Mouse (Mus musculus) limb, embryonic 12.5 days (tissue): ENCODE results near the gene Specc1. TPM values are rescaled to one million over a fixed set of nuclear protein-coding genes. Genes with fewer than 3 reads are reported as not detected.

Experiments used
- ATAC-seq: fragments of 200-750 bp; cut with Nextera tagmentation; 2 replicates; pipeline ENCODE4 v1.8.0; 2017; ENCODE audit warnings: low read depth, moderate TSS enrichment; ENCODE audit not compliant: insufficient number of reproducible peaks, insufficient read depth, low FRiP score, low TSS enrichment
- H3K27ac ChIP-seq: fragments of 300-500 bp; sonication (generic); 2 replicates; pipeline ENCODE4 v1.5.1; 2016; ENCODE audit warnings: mild to moderate bottlenecking, moderate library complexity
- H3K27me3 ChIP-seq: fragments of 300-500 bp; sonication (generic); 2 replicates; pipeline ENCODE4 v1.6.1; 2016; ENCODE audit warnings: mild to moderate bottlenecking, moderate library complexity
- H3K36me3 ChIP-seq: fragments of 300-500 bp; sonication (generic); 2 replicates; pipeline ENCODE4 v1.6.1; 2016; ENCODE audit warnings: mild to moderate bottlenecking, moderate library complexity
- H3K4me1 ChIP-seq: fragments of 300-500 bp; sonication (generic); replicated peaks from 2 replicates; pipeline ENCODE4 v1.6.1; 2016
- H3K4me2 ChIP-seq: fragments of 300-500 bp; sonication (generic); 2 replicates; pipeline ENCODE4 v1.6.1; 2016; ENCODE audit warnings: mild to moderate bottlenecking, moderate library complexity
- H3K4me3 ChIP-seq: fragments of 300-500 bp; sonication (generic); replicated peaks from 2 replicates; pipeline ENCODE4 v1.5.1; 2016; ENCODE audit warnings: mild to moderate bottlenecking
- H3K9ac ChIP-seq: fragments of 300-500 bp; sonication (generic); replicated peaks from 2 replicates; pipeline ENCODE4 v1.6.1; 2016; ENCODE audit warnings: mild to moderate bottlenecking, moderate library complexity
- H3K9me3 ChIP-seq: fragments of 300-500 bp; sonication (generic); 2 replicates; pipeline ENCODE4 v1.6.1; 2016; ENCODE audit warnings: mild to moderate bottlenecking, moderate library complexity
- WGBS: fragments of 180-500 bp; shearing (Covaris S2); methylation state at CpG from one replicate; pipeline ENCODE4 v1.1.7; 2016; 5-methylcytosine and 5-hydroxymethylcytosine counted together
- polyA plus RNA-seq: library from polyadenylated mRNA; unstranded; fragments of >200 nt; fragmentation: Nextera tagmentation; extraction: Ambion mirVana; gene quantifications from 2 replicates; pipeline ENCODE4 v1.2.1, GENCODE M21; 2016

The Specc1 gene
- polyA plus RNA-seq, 1 experiment from 2014 or later, result 16.4 TPM

DNA sequence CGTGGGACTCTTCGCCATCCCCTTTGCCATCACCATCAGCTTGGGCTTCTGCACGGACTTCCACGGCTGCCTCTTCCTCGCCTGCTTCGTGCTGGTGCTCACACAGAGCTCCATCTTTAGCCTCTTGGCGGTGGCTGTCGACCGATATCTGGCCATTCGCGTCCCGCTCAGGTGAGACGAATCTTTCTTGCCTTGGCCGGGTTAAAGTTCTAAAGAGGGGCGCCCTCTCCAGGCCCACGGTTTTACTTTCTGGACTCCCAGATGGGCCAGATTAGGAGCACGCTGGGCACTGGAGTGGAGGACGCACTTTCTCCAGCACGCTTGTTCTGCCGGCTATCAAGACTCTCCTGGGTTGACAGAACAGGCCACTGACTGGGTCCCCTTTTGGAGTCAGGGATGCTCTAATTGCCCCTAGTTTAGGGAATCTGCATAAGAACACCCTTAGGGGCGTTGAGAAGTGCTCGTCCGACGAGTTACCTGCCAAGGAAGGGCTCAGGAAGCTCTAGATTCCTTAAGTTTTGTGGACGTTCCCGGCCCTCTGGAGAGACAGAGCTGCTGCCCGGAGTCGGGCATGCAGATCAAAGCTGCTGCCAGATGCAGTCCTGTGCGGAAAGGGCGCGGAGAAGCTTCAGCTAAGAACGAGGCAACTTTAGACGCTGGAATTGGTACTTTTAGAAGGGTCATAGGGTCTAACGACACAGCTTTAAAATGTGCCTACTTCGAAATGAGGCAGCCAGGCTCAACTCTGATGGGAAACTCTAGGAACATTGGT, 292.9 kb downstream of the Specc1 start:
- 1% methylated on average over 35 of the region's 35 CpGs for WGBS
- Histone ChIP-seq H3K36me3 (no peaks in the 10 kb centered on the region), H3K27me3 (peaks cover 20% of the 10 kb centered on the region), H3K27ac (peak overlapping the region; percentile 45; the same call in 1 of the 2 replicates), H3K9ac (peak overlapping the region; percentile 58), H3K4me1 (peaks cover 39% of the 10 kb centered on the region), H3K4me2 (peak overlapping the region; percentile 98), H3K4me3 (peak overlapping the region; percentile 68), H3K9me3 (peaks cover 8% of the 10 kb centered on the region; the same call in 1 of the 2 replicates)
- ATAC-seq, result no peak; the same call in 1 of the 2 replicates

DNA sequence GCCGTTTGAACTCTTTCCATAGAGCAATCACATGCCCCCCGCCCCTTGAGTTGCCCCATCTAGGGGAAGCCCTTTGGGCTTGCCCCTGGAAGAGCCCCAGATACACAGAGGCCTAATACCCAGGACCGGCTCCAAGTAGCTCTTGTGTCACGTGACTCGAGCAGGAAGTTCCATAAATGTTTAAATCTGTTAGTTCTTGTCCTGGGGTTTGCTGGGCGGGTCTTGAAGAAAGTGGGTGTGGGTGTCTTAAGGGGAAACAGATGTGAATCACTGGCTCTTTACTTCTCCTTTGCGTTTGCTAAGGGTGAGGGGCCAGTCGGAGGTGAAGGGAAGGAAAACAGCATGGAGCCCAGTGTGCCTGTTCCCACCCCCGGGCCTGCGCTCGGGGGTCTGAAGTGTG, 294.5 kb downstream of the Specc1 start:
- Histone ChIP-seq H3K9ac (no peak overlapping the region; the same call in 1 of the 2 replicates), H3K4me2 (peak overlapping the region; percentile 98), H3K4me3 (0 out of 2 replicates have a peak overlapping the region, but pooled peaks have one; percentile 68), H3K36me3 (no peaks in the 10 kb centered on the region), H3K27me3 (peaks cover 20% of the 10 kb centered on the region), H3K9me3 (no peaks in the 10 kb centered on the region), H3K27ac (peak overlapping the region; percentile 81), H3K4me1 (peaks cover 39% of the 10 kb centered on the region)
- 13% methylated on average over 11 of the region's 11 CpGs for WGBS
- ATAC-seq, result peak; percentile 61

DNA sequence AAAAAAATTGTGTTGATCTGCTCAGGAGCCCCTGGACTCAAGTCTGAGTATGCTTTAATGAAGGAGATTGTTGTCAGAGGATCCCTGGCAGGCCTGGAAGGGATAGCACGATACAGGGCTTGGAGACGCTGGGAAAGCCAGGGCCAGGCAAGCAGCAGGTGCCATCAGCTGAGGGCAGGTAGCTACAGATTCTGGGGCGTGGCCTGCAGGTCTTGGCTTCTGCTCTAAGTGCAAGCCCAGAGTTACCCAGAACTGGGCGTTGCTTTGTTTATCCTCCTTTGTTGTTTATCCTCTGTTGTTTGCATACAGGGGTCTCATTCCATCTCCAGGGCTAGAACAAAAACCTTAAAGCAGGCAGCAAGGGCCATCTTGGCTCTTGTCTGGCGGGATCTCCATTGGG, 296.8 kb downstream of the Specc1 start:
- ATAC-seq, result no peak
- no peak overlapping the region for H3K4me3 ChIP-seq
- WGBS, result 76% methylated on average over 5 of the region's 5 CpGs

DNA sequence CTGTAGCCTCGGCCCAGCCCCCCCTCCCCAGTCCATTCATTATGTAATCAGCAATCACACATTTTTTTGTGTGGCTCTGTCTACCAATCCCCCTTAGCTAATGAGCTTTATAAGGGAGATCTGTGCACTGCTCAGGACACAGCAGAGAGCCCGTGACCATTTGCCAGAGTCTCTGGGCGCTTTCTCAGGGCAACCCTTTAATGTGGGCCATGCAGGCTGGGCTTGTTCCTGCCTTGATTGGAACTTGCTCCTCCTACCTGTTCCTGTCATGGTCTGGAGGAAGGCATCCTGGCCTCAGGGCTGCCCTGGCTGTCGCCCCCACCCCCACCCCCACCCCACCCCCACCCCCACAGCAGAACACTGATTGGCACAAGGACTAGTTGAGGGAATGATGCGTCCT, 302.7 kb downstream of the Specc1 start:
- Histone ChIP-seq H3K9me3 (no peaks in the 10 kb centered on the region), H3K9ac (no peak overlapping the region), H3K4me1 (peaks cover 29% of the 10 kb centered on the region), H3K36me3 (no peaks in the 10 kb centered on the region), H3K27ac (no peak overlapping the region), H3K4me3 (no peak overlapping the region), H3K27me3 (no peaks in the 10 kb centered on the region), H3K4me2 (no peak overlapping the region)
- no peak for ATAC-seq
- WGBS, result 36% methylated on average over 5 of the region's 5 CpGs

More for the DNA sequence above, 296.8 kb downstream of the Specc1 start:
- Histone ChIP-seq H3K27ac (no peak overlapping the region), H3K4me1 (peaks cover 53% of the 10 kb centered on the region), H3K27me3 (peaks cover 20% of the 10 kb centered on the region), H3K9ac (no peak overlapping the region), H3K9me3 (no peaks in the 10 kb centered on the region), H3K4me2 (no peak overlapping the region), H3K36me3 (no peaks in the 10 kb centered on the region)

DNA sequence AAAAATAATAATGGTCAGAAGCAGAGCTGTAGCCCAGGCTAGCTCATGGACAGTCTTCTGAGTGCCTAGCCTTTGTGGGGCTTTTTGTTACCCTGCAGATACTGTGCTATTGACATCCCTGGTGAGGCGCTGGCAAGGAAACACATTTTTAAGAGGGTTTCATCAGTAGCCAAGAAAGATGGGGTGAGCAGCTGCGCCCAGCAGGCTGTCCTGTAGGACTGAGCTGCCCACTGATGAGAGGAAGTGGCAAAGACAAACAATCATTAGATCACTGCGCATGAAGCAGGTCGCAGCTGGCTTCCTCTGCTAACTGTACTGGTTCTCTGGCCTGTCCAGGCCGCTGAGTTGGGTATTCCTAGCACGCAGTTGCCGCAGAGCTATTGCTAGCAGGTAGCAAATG, 307.0 kb downstream of the Specc1 start:
- Histone ChIP-seq H3K36me3 (peaks cover 26% of the 10 kb centered on the region), H3K27me3 (no peaks in the 10 kb centered on the region), H3K4me2 (no peak overlapping the region), H3K9ac (no peak overlapping the region), H3K27ac (no peak overlapping the region), H3K4me3 (no peak overlapping the region), H3K9me3 (no peaks in the 10 kb centered on the region), H3K4me1 (peaks cover 13% of the 10 kb centered on the region)
- ATAC-seq, result no peak
- WGBS, result 82% methylated on average over 7 of the region's 7 CpGs

DNA sequence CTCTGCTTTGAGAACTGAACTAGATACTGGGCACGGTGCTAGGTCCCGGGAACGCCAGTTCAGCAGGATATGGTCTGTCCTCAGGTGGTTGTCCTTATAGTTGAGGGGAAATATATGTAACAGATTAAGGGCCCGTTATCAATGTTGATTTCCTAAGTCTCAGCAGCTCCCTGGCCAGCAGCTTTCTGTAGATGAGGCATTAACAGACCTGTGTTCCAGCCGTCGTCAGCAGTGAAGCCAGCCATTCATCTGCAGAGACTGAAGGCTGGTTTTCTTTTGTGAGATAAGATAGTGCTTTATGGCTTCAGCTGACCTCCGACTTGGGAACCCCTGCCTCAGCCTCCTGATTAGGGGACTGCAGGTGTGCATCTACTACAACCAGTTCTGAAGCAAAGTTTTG, 307.5 kb downstream of the Specc1 start:
- Histone ChIP-seq H3K9ac (no peak overlapping the region), H3K9me3 (no peaks in the 10 kb centered on the region), H3K27me3 (no peaks in the 10 kb centered on the region), H3K4me2 (no peak overlapping the region), H3K27ac (no peak overlapping the region), H3K4me1 (peaks cover 9% of the 10 kb centered on the region), H3K36me3 (peaks cover 30% of the 10 kb centered on the region), H3K4me3 (no peak overlapping the region)
- WGBS, result 57% methylated on average over 7 of the region's 7 CpGs
- ATAC-seq, result no peak

DNA sequence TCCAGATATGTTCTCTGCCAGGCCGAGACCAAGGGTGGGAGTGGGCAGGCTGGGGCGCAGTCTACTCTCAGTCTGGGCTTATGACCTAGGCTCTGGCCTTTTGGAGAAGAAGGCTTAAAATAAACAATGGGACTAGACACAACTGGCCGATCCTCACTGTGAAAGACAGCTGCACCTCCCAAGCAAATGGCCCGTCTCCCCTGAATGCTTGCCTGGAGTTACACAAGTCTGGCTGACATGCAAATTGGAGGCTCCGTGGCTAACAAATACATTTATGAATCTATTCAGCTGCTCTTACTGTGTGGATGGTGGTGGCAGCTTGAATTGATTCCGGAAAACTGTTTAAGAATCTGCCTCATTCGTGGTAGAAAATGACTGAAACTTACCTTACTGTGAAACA, 309.1 kb downstream of the Specc1 start:
- ATAC-seq, result no peak
- Histone ChIP-seq H3K4me1 (no peaks in the 10 kb centered on the region), H3K4me2 (no peak overlapping the region), H3K27ac (no peak overlapping the region), H3K9me3 (no peaks in the 10 kb centered on the region), H3K27me3 (no peaks in the 10 kb centered on the region), H3K36me3 (peaks cover 31% of the 10 kb centered on the region), H3K9ac (no peak overlapping the region), H3K4me3 (no peak overlapping the region)
- 83% methylated on average over 7 of the region's 7 CpGs for WGBS

DNA sequence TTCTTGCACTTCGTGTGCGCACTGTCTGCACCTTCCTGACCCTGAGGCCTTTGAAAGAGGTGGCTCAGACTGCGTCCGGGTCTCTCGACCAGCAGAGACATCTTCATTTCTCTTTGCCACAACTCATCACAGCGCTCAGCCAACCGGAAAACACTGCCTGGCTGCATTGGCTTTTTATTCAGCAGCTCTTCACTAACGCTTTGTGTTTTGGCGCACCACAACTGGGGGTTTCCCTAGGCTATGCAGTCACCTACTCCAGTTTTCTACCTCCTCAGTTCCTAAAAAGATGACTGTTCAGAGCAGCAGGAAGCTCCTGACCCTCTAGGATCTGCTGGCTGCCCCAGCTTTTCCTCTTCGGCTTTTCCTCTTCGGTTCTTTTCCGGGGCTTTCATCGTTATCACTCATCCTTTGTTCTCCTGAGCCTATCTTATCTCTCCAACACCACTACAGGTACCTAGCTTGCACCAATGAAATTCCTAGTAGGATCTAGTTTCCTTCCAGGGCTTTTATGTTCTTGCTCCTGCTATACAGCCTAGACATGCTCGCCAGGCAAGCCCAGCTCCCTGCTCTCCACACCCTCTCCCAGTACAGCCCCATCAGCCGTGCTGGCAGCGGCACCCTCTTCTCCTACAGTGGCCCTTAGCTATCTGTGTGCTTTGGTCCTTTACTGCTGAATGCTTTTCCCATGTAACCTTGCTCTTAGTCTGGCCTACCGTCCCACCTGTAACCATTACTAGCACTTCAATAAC, 310.1 kb downstream of the Specc1 start:
- Histone ChIP-seq H3K4me2 (no peak overlapping the region), H3K36me3 (peaks cover 31% of the 10 kb centered on the region), H3K4me1 (peaks cover 9% of the 10 kb centered on the region; the same call in 1 of the 2 replicates), H3K27ac (no peak overlapping the region), H3K9ac (no peak overlapping the region), H3K4me3 (no peak overlapping the region), H3K27me3 (no peaks in the 10 kb centered on the region), H3K9me3 (no peaks in the 10 kb centered on the region)
- 79% methylated on average over 17 of the region's 17 CpGs for WGBS
- no peak for ATAC-seq

DNA sequence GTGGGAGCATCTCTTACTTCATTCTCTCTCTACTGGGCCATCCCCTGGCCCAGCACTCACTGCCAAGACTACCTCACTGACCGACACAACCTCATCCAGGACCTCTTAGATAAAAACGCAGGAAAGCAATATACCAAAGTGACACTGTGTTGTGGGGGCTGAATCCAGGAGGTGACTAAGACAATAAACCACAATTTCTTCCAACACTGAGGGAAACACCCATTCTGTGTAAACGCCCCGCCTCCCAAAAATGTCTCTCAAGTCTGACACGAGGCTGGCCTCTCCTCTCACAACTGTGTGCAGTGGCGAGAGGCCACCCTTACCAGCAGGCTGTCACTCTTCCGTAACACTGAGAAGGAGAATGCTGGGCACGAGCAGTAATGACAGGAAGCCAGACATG, 311.8 kb downstream of the Specc1 start:
- ATAC-seq, result no peak
- H3K9me3 ChIP-seq, result no peaks in the 10 kb centered on the region
- H3K27me3 ChIP-seq, result no peaks in the 10 kb centered on the region
- no peak overlapping the region for H3K4me2 ChIP-seq
- peaks cover 9% of the 10 kb centered on the region; the same call in 1 of the 2 replicates for H3K4me1 ChIP-seq
- 70% methylated on average over 8 of the region's 8 CpGs for WGBS
- H3K9ac ChIP-seq, result no peak overlapping the region
- peaks cover 31% of the 10 kb centered on the region for H3K36me3 ChIP-seq
- H3K27ac ChIP-seq, result no peak overlapping the region
- H3K4me3 ChIP-seq, result no peak overlapping the region

DNA sequence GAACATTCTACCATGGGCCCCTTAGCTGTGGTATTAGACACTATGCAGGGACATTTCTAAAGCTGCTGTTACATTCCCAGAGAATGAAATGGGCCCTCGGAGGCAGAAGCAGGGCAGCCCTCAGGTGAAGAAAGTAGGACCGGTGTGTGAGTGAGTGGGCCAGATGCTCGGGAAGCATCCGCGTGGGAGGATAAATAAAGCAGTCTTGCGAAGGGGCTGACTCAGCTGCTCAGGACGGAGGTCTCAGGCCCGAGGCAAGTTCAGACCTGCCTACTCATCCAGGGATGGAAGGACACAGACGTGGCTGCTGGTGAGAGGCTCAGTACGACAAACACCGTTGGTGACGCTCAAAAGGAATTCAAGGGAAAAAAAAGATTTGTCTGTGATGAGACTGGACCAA, 312.5 kb downstream of the Specc1 start:
- H3K27ac ChIP-seq, result no peak overlapping the region
- H3K9ac ChIP-seq, result no peak overlapping the region
- no peaks in the 10 kb centered on the region for H3K27me3 ChIP-seq
- peaks cover 9% of the 10 kb centered on the region; the same call in 1 of the 2 replicates for H3K4me1 ChIP-seq
- WGBS, result 68% methylated on average over 12 of the region's 12 CpGs
- peaks cover 31% of the 10 kb centered on the region for H3K36me3 ChIP-seq
- no peak for ATAC-seq
- no peaks in the 10 kb centered on the region for H3K9me3 ChIP-seq
- H3K4me2 ChIP-seq, result no peak overlapping the region
- H3K4me3 ChIP-seq, result no peak overlapping the region

DNA sequence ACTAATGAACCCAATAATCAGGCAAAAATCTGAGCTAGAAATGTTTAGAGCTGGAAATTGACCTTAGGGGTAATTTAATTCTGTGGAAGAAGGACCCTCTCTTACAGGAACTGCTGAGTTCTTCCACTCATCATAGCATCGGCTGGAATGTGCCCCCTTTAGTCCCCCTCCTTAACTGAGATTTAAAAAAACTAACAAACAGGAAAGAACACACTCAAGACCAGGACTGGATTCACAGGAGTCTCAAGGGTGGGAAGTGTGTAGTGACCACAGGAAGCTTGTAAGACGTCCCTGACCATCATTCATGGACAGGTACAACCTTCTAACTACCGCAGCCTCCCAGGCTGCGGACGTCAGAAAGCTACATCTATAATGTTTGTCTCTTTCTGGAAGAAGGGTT, 314.3 kb downstream of the Specc1 start:
- Histone ChIP-seq H3K27ac (no peak overlapping the region), H3K4me1 (peaks cover 9% of the 10 kb centered on the region; the same call in 1 of the 2 replicates), H3K9ac (no peak overlapping the region), H3K9me3 (no peaks in the 10 kb centered on the region), H3K27me3 (no peaks in the 10 kb centered on the region), H3K36me3 (peaks cover 20% of the 10 kb centered on the region; the same call in 1 of the 2 replicates), H3K4me2 (no peak overlapping the region), H3K4me3 (no peak overlapping the region)
- WGBS, result 48% methylated on average over 5 of the region's 5 CpGs
- no peak for ATAC-seq
